Mouse (Mus musculus) c-Kit-negative CD71-positive TER-119-positive erythroid progenitor cells, embryonic 14.5 days (primary cell): Measurements from ENCODE around the gene Gfap.
A peak's percentile ranks its signal among the peaks of the same experiment; 100 is the strongest.

Source experiments
- DNase-seq: peaks from one replicate; pipeline ENCODE4 v3.0.0-alpha.2; 2013; ENCODE audit warnings: low read depth, low spot score

Gene Gfap

GRCm38 (mm10) chr11:102900763-102901162 lies at the start of gene Gfap:
Gene Gfap, minus strand, starts transcription at chr11:102900912.
- DNase-seq = peak; percentile 74

GRCm38 (mm10) chr11:102948043-102948961 lies 47.6 kb upstream of the Gfap start:
- DNase-seq = no peak

- DNase-seq = no peak
Observed at GRCm38 (mm10) chr11:102946992-102947343, 46.3 kb upstream of the Gfap start.

GRCm38 (mm10) chr11:102946265-102946991 lies 45.7 kb upstream of the Gfap start, which contains the start of gene C1ql1:
Gene C1ql1, minus strand, starts transcription at chr11:102946688.
- peak; percentile 48 for DNase-seq

- DNase-seq = no peak
Observed at GRCm38 (mm10) chr11:102945306-102946264, 44.9 kb upstream of the Gfap start.

GRCm38 (mm10) chr11:102941236-102941635 lies 40.5 kb upstream of the Gfap start:
- DNase-seq = no peak

- DNase-seq = no peak
Observed at GRCm38 (mm10) chr11:102939024-102939675, 38.4 kb upstream of the Gfap start.

GRCm38 (mm10) chr11:102937529-102938182 lies 36.9 kb upstream of the Gfap start:
- DNase-seq = no peak

GRCm38 (mm10) chr11:102936272-102936671 lies 35.6 kb upstream of the Gfap start:
- DNase-seq = no peak

- DNase-seq = no peak
Observed at GRCm38 (mm10) chr11:102930672-102931071, 30.0 kb upstream of the Gfap start.

- peak; percentile 60 for DNase-seq
Observed at GRCm38 (mm10) chr11:102925351-102925717, 24.6 kb upstream of the Gfap start.

GRCm38 (mm10) chr11:102924557-102925350 lies 24.0 kb upstream of the Gfap start, which contains the start of gene Kif18b:
Gene Kif18b, minus strand, starts transcription at chr11:102925124.
- peak; percentile 97 for DNase-seq

- DNase-seq = no peak
Observed at GRCm38 (mm10) chr11:102921491-102921890, 20.8 kb upstream of the Gfap start.

- no peak for DNase-seq
Observed at GRCm38 (mm10) chr11:102918077-102918476, 17.4 kb upstream of the Gfap start.

- no peak for DNase-seq
Observed at GRCm38 (mm10) chr11:102915380-102915779, 14.7 kb upstream of the Gfap start.

GRCm38 (mm10) chr11:102911376-102911775 lies 10.7 kb upstream of the Gfap start:
- no peak for DNase-seq

- DNase-seq = no peak
Observed at GRCm38 (mm10) chr11:102903654-102904053, 2.9 kb upstream of the Gfap start.

GRCm38 (mm10) chr11:102902107-102902506 lies 1.4 kb upstream of the Gfap start:
- no peak for DNase-seq

GRCm38 (mm10) chr11:102901199-102901598 lies 487 bp upstream of the Gfap start:
- no peak for DNase-seq

GRCm38 (mm10) chr11:102898408-102898807 lies 2.3 kb downstream of the Gfap start:
- no peak for DNase-seq
